Mouse (Mus musculus): ENCODE data around the gene 1810013L24Rik. TPM values are rescaled to one million over a fixed set of nuclear protein-coding genes. Genes with fewer than 3 reads are reported as not detected.

The 1810013L24Rik gene
- polyA plus RNA-seq, 1 experiment from 2014 or later: 23.0 TPM

DNA sequence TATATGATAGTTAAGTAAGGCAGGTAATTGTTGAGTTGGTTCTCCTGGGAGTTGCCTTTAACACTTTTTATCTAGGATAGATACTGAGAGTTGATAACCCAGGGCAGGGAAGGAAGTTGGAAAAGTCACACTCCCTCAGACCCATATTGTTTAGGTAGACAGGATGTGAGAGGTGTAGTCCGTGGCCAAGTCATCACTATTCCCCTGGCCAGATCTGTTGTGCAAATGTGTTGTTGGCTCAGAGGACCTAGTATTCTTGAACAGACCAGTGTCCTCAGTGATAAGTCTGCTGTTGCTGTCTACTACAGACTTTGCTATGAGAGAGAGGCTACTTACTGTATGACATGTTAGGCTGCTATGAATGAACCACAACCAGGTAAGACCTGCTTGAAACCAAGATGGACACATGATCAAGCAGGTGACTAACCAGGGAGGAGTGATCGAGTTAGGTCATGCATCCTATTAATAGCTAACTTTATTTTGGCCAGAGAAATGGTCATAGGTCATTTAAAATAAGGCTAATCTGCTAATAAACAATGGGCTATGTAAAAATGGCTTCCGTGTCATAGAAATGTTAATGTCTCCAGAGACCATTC lies 13.8 kb downstream of the 1810013L24Rik start:
- Histone ChIP-seq H3K4me3 (ENCODE audit: low read depth, low read length) (no peak overlapping the region), H3K9me3 (ENCODE audit: control insufficient read depth, low read length) (no peaks in the 10 kb centered on the region), H3K9ac (ENCODE audit: low read depth, low read length) (no peak overlapping the region), H3K4me1 (replicated peaks; ENCODE audit: control insufficient read depth, insufficient read depth, low read length) (no peaks in the 10 kb centered on the region), H3K4me2 (replicated peaks; ENCODE audit: low read depth, low read length) (no peak overlapping the region), H3K27ac (ENCODE audit: low read depth, low read length) (no peak overlapping the region), H3K27me3 (ENCODE audit: control insufficient read depth, insufficient read depth, low read length) (no peaks in the 10 kb centered on the region), H3K36me3 (ENCODE audit: control insufficient read depth, insufficient read depth, low read length) (no peaks in the 10 kb centered on the region)
- DNase-seq (ENCODE audit: low spot score) (no peak), ATAC-seq (ENCODE audit: low FRiP score) (no peak)
- 92% methylated on average over 3 of the region's 3 CpGs for WGBS

DNA sequence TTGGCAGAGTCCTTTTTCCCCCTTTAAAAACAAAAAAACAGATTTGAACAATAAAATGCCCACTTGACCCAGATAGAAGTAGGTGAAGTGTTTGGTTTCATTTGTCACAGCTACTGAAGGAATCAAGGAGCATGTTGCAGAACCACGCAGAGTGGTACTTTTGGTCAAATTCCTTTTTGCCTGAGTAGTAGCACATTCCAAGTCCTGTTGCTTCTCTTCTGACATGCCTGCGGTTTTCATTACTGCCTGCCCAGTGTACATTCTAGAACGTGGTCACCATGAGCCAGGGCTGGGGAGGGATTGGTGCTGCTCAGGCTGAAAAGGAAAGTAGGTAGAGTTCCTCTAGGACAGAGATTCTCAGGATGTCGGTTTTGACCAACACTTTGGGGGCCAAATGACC lies 16.1 kb downstream of the 1810013L24Rik start:
- no peaks in the 10 kb centered on the region for H3K4me1 ChIP-seq (replicated peaks; ENCODE audit: control insufficient read depth, insufficient read depth, low read length)
- 82% methylated on average over 4 of the region's 4 CpGs for WGBS
- H3K9ac ChIP-seq (ENCODE audit: low read depth, low read length): no peak overlapping the region
- H3K36me3 ChIP-seq (ENCODE audit: control insufficient read depth, insufficient read depth, low read length): no peaks in the 10 kb centered on the region
- no peak overlapping the region for H3K4me2 ChIP-seq (replicated peaks; ENCODE audit: low read depth, low read length)
- no peak overlapping the region for H3K4me3 ChIP-seq (ENCODE audit: low read depth, low read length)
- no peak for DNase-seq (ENCODE audit: low spot score)
- H3K27me3 ChIP-seq (ENCODE audit: control insufficient read depth, insufficient read depth, low read length): no peaks in the 10 kb centered on the region
- ATAC-seq (ENCODE audit: low FRiP score): no peak
- no peaks in the 10 kb centered on the region for H3K9me3 ChIP-seq (ENCODE audit: control insufficient read depth, low read length)
- no peak overlapping the region for H3K27ac ChIP-seq (ENCODE audit: low read depth, low read length)

DNA sequence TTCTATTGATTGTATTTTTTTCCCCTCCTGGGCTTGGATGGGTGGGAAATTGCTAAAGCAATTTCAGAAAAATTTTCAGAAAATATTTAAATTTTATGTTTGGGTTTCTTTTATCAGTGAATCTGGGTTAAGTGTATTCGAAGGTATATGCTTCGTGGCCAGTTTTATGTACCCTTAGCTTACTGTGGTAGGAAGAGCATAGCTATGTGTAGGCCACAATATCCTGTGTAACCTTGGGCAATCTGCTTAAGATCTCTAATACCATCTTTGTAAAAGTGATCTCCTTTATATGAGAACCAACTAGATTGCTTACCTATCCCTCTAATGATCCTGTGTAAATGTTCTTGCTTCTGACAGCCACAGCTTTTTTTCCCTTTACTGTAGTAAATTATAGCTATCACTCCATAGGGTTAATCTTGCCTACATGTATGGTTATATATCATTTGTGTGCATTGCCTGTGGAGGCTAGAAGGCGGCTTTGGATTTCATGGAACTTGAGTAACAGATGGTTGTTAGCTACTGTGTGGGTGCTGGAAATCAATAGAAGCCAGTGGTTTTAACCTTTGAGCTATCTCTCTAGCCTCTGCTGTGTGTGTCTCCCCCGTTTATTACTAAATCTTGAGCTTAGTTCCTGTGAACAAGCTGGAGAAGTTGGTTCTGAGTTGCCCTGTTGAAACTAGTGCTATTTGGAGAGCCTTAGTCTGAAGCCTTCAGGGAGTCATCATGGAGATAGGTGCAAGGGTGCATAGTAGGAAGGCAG lies 18.6 kb downstream of the 1810013L24Rik start:
- WGBS: 90% methylated on average over 4 of the region's 4 CpGs
- ATAC-seq (ENCODE audit: low FRiP score): no peak
- H3K4me2 ChIP-seq (replicated peaks; ENCODE audit: low read depth, low read length): no peak overlapping the region
- no peak overlapping the region for H3K4me3 ChIP-seq (ENCODE audit: low read depth, low read length)
- no peaks in the 10 kb centered on the region for H3K9me3 ChIP-seq (ENCODE audit: control insufficient read depth, low read length)
- no peaks in the 10 kb centered on the region for H3K27me3 ChIP-seq (ENCODE audit: control insufficient read depth, insufficient read depth, low read length)
- H3K36me3 ChIP-seq (ENCODE audit: control insufficient read depth, insufficient read depth, low read length): no peaks in the 10 kb centered on the region
- H3K4me1 ChIP-seq (replicated peaks; ENCODE audit: control insufficient read depth, insufficient read depth, low read length): no peaks in the 10 kb centered on the region
- H3K9ac ChIP-seq (ENCODE audit: low read depth, low read length): no peak overlapping the region
- no peak overlapping the region for H3K27ac ChIP-seq (ENCODE audit: low read depth, low read length)
- DNase-seq (ENCODE audit: low spot score): no peak

DNA sequence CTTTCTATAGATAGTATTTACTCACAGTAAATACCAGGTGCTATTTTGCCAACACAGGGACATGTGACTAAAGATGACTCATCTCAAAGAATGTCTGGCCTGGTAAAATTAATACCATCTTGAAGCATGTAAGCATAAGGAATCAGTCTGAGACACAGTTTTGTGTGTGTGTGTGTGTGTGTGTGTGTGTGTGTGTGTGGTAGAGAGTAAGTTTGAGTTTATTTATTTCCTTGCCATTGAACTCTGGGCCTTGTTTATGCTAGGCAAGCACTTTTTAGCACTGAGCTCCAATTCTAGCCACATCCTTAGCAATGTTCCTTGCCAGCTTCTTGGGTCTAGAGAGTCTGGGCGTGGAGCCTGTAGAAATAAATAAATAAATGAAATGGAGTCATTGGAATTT lies 20.0 kb downstream of the 1810013L24Rik start:
- WGBS: 78% methylated on average over 1 of the region's 1 CpGs
- no peak overlapping the region for H3K4me2 ChIP-seq (replicated peaks; ENCODE audit: low read depth, low read length)
- no peaks in the 10 kb centered on the region for H3K4me1 ChIP-seq (replicated peaks; ENCODE audit: control insufficient read depth, insufficient read depth, low read length)
- H3K27me3 ChIP-seq (ENCODE audit: control insufficient read depth, insufficient read depth, low read length): no peaks in the 10 kb centered on the region
- no peak overlapping the region for H3K9ac ChIP-seq (ENCODE audit: low read depth, low read length)
- no peak overlapping the region for H3K27ac ChIP-seq (ENCODE audit: low read depth, low read length)
- H3K9me3 ChIP-seq (ENCODE audit: control insufficient read depth, low read length): no peaks in the 10 kb centered on the region
- no peaks in the 10 kb centered on the region for H3K36me3 ChIP-seq (ENCODE audit: control insufficient read depth, insufficient read depth, low read length)
- DNase-seq (ENCODE audit: low spot score) (no peak), ATAC-seq (ENCODE audit: low FRiP score) (no peak)
- no peak overlapping the region for H3K4me3 ChIP-seq (ENCODE audit: low read depth, low read length)

DNA sequence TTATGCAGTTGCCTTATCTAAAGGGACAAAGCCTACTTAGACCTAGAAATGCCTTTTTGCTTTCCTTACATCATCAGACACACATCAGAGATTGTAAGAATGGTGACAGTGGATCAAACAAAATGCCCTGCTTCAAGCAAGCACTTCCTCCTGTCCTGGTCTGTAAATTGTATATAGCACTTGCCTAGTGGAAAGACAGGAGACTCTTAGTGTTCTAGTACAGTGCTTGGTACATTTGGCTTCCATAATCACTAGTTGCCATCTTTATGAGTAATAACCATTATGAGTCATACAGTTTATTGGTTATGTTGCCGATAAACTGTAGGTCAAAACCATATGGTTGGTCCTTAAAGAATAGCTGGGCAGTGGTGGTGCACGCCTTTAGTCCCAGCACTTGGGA lies 25.2 kb downstream of the 1810013L24Rik start:
- H3K9ac ChIP-seq (ENCODE audit: low read depth, low read length): no peak overlapping the region
- no peak for DNase-seq (ENCODE audit: low spot score)
- no peak overlapping the region for H3K4me3 ChIP-seq (ENCODE audit: low read depth, low read length)
- H3K36me3 ChIP-seq (ENCODE audit: control insufficient read depth, insufficient read depth, low read length): 0 out of 2 replicates have a peak, but pooled peaks cover 2% of the 10 kb centered on the region
- H3K27ac ChIP-seq (ENCODE audit: low read depth, low read length): no peak overlapping the region
- H3K27me3 ChIP-seq (ENCODE audit: control insufficient read depth, insufficient read depth, low read length): no peaks in the 10 kb centered on the region
- no peak overlapping the region for H3K4me2 ChIP-seq (replicated peaks; ENCODE audit: low read depth, low read length)
- no peaks in the 10 kb centered on the region for H3K9me3 ChIP-seq (ENCODE audit: control insufficient read depth, low read length)
- ATAC-seq (ENCODE audit: low FRiP score): no peak
- H3K4me1 ChIP-seq (replicated peaks; ENCODE audit: control insufficient read depth, insufficient read depth, low read length): no peaks in the 10 kb centered on the region
- WGBS: 97% methylated on average over 2 of the region's 2 CpGs

DNA sequence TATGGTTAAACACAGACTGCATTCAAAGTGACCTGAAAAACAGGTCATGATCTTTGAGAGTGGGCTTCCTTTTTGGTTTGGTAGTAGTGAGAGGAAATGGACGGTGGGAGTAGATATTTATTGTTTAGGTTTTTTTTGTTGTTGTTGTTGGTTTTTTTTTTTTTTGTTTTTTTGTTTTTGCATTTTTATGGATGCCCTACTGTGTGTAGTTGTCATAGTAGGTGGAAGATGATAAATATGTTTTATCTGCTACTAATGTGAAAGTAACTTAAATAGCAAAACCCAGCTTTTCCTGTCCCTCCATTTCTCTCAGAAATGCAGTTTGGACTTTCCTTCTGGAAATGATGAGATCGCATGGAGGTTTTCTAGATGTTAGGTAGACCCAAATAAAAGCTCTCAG lies 26.9 kb downstream of the 1810013L24Rik start:
- ATAC-seq (ENCODE audit: low FRiP score): no peak
- no peak overlapping the region for H3K27ac ChIP-seq (ENCODE audit: low read depth, low read length)
- no peak overlapping the region for H3K4me2 ChIP-seq (replicated peaks; ENCODE audit: low read depth, low read length)
- no peak overlapping the region for H3K9ac ChIP-seq (ENCODE audit: low read depth, low read length)
- no peaks in the 10 kb centered on the region for H3K9me3 ChIP-seq (ENCODE audit: control insufficient read depth, low read length)
- DNase-seq (ENCODE audit: low spot score): no peak
- H3K4me3 ChIP-seq (ENCODE audit: low read depth, low read length): no peak overlapping the region
- H3K36me3 ChIP-seq (ENCODE audit: control insufficient read depth, insufficient read depth, low read length): 0 out of 2 replicates have a peak, but pooled peaks cover 3% of the 10 kb centered on the region
- WGBS: 100% methylated on average over 2 of the region's 2 CpGs
- H3K4me1 ChIP-seq (replicated peaks; ENCODE audit: control insufficient read depth, insufficient read depth, low read length): no peaks in the 10 kb centered on the region
- H3K27me3 ChIP-seq (ENCODE audit: control insufficient read depth, insufficient read depth, low read length): no peaks in the 10 kb centered on the region

DNA sequence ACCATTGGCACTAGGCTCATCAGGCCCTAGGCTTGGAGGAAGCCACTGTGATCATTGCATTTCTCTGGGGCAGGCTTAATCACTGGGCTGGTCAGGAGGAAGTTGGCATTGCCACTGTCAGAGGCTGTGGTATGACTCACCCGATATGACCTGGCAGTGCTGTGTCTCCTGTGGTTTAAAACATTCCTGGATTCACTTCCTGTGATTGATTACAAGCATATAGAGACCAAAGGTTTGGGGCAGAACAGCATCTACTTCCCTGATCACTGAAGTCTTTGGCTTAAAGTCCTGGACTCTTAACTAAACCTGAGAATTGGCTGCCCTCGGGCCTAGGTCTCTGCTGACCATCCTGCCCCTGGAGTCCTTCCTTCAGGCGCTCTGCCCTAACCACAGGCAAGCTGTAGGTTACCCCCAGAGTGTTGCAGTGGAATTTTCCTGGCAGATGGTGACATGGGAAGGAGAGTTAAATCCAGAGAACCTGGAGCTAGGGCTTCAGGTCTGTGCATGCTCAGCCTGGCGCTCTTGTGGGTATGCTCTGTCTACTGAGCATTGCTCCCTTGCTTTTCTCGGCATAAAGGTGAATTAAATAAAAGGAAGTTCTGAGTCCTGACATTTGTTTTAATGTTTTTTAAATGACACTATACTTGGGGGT lies 32.6 kb downstream of the 1810013L24Rik start:
- Histone ChIP-seq H3K4me3 (ENCODE audit: low read depth, low read length) (no peak overlapping the region), H3K27me3 (ENCODE audit: control insufficient read depth, insufficient read depth, low read length) (no peaks in the 10 kb centered on the region), H3K36me3 (ENCODE audit: control insufficient read depth, insufficient read depth, low read length) (0 out of 2 replicates have a peak, but pooled peaks cover 3% of the 10 kb centered on the region), H3K9ac (ENCODE audit: low read depth, low read length) (no peak overlapping the region), H3K4me1 (replicated peaks; ENCODE audit: control insufficient read depth, insufficient read depth, low read length) (no peaks in the 10 kb centered on the region), H3K9me3 (ENCODE audit: control insufficient read depth, low read length) (no peaks in the 10 kb centered on the region), H3K4me2 (replicated peaks; ENCODE audit: low read depth, low read length) (no peak overlapping the region), H3K27ac (ENCODE audit: low read depth, low read length) (no peak overlapping the region)
- ATAC-seq (ENCODE audit: low FRiP score): no peak
- 92% methylated on average over 5 of the region's 5 CpGs for WGBS
- no peak for DNase-seq (ENCODE audit: low spot score)

DNA sequence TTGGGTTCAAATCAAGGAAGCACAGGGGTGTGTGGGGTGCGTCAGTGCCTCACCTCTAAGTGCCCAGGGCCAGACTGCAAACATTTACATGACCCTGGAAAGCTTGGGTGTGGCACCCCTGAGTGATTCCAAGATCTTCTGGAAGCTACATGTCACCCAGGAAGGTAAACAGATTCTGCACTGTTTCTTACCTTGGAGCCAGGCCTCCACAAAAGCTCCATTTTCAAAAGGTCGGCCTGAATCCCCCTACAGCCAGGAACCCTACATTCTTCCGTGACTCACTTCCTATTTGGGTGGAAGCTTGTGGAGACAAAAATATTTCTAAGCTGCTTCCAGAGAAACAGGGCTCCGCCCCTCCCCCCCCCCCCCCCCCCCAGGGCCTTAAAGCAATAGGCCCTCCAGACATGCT lies 34.3 kb downstream of the 1810013L24Rik start:
- H3K4me2 ChIP-seq (replicated peaks; ENCODE audit: low read depth, low read length): no peak overlapping the region
- ATAC-seq (ENCODE audit: low FRiP score) (no peak), DNase-seq (ENCODE audit: low spot score) (no peak)
- H3K4me1 ChIP-seq (replicated peaks; ENCODE audit: control insufficient read depth, insufficient read depth, low read length): no peaks in the 10 kb centered on the region
- no peaks in the 10 kb centered on the region for H3K9me3 ChIP-seq (ENCODE audit: control insufficient read depth, low read length)
- H3K36me3 ChIP-seq (ENCODE audit: control insufficient read depth, insufficient read depth, low read length): 0 out of 2 replicates have a peak, but pooled peaks cover 3% of the 10 kb centered on the region
- H3K27me3 ChIP-seq (ENCODE audit: control insufficient read depth, insufficient read depth, low read length): no peaks in the 10 kb centered on the region
- H3K27ac ChIP-seq (ENCODE audit: low read depth, low read length): no peak overlapping the region
- 84% methylated on average over 4 of the region's 4 CpGs for WGBS
- no peak overlapping the region for H3K4me3 ChIP-seq (ENCODE audit: low read depth, low read length)
- H3K9ac ChIP-seq (ENCODE audit: low read depth, low read length): no peak overlapping the region

Measured in hindbrain, embryonic 11.5 days (tissue).